Mouse (Mus musculus): ENCODE measurements around the gene Plagl2. TPM values are rescaled to one million over a fixed set of nuclear protein-coding genes. Genes with fewer than 3 reads are reported as not detected.

Plagl2 gene
- total RNA-seq, 2 experiments from 2014 or later = 5.7 to 43.8 TPM

DNA sequence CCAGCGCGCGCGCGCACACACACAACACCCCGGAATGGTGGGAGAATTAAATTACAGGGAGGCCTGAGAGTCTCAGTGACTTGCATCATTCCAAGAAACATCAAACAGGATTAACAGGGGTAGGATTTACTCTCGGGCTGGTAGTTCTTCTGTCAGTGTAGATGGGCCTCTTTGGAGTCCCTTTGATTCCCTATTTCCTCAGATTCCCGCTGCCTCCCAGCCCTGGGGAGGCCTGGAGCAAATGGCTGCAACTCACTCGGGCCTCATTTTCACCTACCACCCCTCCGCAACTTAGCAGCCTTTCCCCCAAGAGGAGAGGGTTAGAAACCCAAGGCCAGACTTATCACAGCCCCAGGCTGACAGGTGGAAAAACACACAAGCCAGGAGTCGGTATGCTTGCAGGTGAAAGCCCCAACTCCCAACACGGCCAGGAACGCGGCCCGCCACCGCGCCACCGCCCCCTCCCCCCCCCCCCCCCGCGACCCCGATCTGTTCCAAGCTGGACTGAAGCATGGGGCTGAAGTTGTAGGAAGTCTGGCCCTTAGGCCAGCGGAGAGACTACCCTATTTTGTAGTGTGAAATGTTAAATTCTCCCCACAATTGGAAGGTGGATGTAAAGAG lies 1.3 kb downstream of the Plagl2 start:
- ATAC-seq (ENCODE audit: poor library complexity, severe bottlenecking) = no peak

DNA sequence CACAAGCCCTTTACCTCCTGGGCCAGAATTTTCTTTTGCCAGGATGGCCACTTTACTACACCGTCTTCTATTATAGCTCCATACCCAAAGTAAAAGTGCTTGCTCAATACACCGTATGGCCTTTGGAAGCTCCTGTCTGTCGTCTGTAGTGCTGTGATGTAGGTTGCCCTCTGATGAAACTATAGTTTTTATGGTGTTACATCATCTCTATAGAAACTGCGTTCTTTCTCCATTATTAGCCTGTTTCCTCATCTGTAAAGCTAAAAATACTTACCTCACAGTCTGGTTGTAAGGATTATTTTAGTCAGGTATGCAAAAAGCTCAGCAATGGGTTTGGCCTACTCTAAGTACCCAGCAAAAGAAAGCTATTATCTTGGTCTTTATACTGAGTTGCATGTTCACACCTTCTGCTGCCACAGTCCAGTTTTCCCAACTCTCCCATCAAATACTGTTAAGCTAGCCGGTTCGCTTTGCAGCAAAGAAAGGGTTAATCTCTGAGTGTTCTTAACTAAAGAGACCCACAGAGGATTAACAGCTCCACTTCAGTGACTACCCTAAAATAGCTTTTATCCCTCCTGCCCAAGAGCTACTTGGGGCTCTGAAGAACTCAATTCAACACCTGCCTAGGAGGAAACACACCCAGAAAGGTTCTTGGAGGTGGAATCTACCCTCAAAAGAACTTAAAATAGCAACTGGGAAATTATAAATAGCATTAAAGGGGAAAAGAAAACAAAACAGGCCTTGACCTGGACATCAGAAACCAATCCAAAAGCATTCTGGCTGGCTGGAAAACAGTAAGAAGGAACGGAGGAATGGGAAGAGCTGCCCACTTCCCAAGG lies 2.0 kb downstream of the Plagl2 start:
- peak; percentile 51 for ATAC-seq (ENCODE audit: poor library complexity, severe bottlenecking)

DNA sequence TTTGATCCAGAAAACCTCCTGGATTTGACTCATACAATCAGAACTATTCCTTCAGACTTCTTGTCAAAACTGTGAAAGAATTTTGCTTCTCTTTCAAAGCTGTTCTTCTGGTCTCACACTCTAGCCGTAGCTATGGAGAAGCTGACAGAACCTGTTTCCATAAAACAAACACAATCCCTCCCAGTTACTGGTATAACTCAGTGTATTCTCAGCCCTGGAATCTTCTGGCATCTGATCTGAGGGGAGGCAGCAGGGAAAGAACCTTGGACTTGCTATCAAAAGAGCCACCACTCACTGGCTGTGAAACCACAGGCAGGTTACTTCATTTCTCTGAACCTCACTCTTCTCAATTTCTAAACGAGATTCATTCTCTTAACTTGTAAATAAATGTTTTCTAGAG lies 2.8 kb downstream of the Plagl2 start:
- no peak for ATAC-seq (ENCODE audit: poor library complexity, severe bottlenecking)

DNA sequence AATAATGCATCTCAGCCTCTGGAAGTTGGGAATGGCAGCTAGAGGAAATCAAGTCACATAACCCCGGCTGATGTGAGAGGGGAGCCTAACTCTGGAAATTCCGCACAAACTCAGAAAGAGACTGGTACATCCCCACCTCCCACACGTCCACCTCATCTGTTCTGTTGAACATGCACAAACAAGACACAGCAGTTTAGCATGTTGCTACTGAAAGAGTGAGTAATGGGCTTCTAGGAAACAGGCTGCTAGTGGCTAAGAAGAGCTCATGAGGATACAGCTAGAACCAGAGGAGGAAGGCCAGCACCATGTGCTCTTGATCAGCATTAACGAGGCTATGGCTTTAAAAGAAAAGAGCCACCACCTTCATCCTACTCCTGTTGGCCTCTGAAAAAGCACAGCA lies 3.3 kb downstream of the Plagl2 start:
- ATAC-seq (ENCODE audit: poor library complexity, severe bottlenecking) = no peak

DNA sequence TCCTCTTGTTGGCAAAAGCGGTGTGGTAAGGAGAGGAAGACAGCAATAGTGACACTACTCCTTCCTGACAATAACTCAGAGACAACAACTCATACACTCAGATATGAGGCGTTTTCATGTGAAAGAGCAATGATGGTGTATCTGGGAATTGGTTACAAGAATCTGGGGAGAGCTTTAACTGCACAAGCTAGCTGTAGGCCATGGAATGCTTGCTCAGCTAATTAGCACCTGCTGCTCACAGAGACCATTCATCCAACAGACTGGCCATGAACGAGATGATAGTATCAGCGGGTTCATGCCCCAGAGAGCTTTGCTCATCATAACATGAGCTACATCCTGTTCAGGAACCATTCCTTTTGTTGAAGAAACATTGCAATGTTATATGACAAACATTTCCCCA lies 4.0 kb downstream of the Plagl2 start:
- ATAC-seq (ENCODE audit: poor library complexity, severe bottlenecking) = no peak

DNA sequence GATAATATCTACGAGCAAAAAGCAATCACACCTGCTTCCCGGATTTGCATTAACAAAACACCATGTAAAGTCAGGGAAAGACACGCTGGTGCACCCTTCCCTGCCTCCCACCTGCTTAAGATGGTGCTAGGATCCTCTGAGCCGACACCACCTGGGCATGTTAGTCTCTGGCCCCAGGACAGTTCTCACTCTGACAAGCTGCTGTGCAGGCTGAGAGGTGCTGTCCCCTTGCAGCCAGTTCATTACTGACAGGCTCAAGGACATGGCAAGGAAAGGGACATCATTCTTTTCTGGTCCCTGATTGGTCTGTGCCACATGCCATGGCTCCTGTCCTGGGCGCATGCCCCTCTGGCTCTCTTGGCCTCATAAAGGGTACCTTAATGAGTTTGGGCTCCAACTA lies 12.7 kb downstream of the Plagl2 start:
- no peak for ATAC-seq (ENCODE audit: poor library complexity, severe bottlenecking)

DNA sequence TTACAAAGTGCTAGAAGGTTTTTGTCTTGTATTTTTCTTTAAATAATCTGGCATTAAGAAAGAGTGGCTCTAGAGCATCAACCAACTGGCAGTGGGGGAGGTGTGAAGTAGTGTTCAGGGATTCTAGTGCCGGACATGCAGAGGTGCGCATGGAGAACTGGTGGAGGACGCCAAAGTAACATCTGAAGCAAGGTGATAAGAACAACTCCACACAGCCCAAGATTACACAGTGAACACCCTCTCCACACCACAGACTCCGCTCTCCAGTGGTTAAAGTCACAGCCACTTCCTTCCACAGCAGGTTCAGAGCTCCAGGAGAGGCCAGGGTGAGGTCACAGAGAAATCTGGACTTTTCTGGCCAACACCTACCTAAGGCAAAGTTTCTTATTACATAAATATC lies 13.3 kb downstream of the Plagl2 start:
- ATAC-seq (ENCODE audit: poor library complexity, severe bottlenecking) = no peak

DNA sequence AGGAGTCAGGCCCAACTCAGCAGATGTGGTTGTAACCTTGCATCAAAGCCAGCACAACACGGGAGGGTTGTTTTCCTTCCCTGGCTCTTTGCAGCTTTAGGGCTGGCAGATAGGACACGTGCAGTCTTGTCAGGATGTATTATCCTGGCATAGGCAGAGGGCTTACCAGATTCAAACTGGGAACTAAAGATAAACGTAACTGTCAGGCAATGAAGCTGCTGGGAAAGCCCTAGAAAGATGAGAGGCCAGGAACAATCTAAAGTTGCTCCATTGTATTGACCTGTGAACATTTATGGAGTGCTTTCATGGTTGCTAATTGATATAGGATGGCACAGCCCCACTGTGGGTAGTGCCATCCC lies 15.7 kb downstream of the Plagl2 start:
- peak; percentile 13; the same call in 1 of the 2 replicates for ATAC-seq (ENCODE audit: poor library complexity, severe bottlenecking)

DNA sequence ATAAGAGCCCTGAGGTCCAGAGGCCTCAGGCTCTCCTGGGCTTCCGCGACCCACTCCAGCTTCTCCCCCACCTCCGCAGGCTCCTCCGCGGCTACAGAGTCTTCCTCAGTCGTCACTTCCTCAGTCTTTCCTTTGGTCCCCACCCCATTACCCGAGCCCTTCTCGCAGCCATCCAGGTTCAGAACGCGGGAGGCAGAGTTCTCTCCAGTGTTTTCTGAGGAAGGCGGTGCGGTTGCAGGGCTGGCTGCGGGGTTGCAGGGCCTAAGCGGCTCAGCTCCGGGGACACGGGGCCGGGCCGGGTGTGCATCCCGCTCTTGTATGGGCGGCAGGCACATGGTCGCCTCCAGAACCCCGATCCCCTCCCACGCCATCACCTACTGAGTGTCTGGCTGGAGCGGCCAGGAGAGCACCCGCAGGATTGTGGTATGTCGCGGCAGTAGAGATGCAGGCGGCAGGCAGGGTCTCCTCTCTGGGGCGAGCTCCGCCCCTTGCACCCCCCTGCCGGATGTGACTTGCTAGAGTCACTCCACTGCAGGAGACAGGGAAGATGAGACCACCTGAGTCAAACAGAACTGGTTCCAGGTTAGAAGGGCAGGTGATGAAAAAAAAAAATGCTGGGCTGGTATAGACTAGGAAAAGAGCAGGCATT lies 16.2 kb downstream of the Plagl2 start, which contains the start of gene Tspyl3:
TSS of gene Tspyl3 (minus strand) at position 496 of the 649 bp plus-strand sequence.
- ATAC-seq (ENCODE audit: poor library complexity, severe bottlenecking) = peak; percentile 83

DNA sequence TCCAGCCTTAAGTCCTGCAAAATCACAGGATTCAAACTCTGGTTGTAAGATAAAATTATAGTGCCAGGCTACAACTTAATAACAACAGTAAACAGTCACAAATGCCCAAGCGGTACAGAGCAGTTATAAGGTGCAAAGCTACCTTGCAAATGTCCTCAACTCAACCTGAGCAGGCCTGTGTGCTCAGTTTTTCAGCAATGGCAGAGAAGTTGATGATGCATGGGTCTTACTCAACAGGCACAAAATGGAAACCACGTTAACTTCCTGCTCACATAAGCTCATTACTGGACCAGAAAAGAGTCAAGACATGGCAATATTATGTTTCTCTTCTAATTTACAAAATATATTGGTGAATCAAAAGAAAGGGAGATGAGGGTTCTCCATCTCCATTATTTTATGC lies 18.7 kb downstream of the Plagl2 start:
- ATAC-seq (ENCODE audit: poor library complexity, severe bottlenecking) = no peak

DNA sequence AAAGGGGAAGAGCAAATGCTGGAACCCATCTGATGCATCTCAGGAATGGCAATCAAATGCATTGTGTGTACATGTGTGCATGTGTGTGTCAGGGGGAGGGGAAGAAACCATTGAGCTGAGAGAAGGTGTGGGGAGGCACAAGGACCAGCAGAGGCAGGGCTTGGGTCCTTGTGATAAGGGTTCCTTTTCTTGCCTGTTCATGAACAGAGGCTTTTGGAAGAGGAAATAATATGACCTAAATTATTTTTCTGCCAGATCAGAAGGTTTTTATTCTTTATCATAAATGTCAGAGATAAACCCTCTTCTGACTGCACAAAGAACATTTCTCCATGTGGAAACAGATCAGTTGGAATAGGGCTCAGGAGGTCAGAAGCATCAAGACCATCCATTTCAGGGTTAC lies 19.1 kb downstream of the Plagl2 start:
- no peak for ATAC-seq (ENCODE audit: poor library complexity, severe bottlenecking)

DNA sequence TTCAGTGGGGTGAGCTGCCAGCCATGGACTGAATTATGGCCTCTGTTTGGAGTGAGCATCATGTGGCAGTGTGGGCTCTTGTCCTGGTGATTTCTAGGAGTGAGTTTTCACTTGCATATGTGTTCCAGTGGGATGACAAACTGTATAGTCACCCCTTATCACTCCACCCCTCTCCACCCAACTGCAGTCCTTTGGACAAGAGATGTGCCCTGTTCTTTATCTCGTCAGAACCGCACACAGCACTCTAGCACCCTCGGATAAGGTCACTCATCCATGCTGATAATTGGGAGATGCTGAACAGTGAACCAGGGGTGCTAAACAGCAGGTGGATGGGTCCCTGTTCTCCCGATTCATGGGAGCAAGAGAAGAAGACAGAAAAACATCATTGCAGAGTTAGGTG lies 19.6 kb downstream of the Plagl2 start:
- ATAC-seq (ENCODE audit: poor library complexity, severe bottlenecking) = no peak

DNA sequence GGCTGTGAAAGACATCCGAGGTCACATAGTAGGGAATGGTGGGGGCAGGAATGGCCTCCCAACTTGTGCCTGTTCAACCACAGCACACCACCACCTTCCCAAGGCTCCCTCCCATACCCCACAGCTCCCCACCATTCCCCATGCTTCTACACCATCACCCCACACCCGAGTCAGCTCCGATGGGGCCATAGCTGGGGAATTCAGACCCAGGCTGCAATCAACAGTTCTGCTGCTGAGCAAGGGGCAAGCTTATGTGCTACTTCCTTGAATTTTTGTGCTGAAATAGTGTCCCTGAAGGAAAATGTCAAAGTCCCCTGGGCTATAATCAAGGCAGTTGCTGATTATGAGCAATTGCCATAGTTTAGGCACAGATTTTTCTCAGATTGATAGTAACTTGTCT lies 22.7 kb downstream of the Plagl2 start:
- no peak for ATAC-seq (ENCODE audit: poor library complexity, severe bottlenecking)

DNA sequence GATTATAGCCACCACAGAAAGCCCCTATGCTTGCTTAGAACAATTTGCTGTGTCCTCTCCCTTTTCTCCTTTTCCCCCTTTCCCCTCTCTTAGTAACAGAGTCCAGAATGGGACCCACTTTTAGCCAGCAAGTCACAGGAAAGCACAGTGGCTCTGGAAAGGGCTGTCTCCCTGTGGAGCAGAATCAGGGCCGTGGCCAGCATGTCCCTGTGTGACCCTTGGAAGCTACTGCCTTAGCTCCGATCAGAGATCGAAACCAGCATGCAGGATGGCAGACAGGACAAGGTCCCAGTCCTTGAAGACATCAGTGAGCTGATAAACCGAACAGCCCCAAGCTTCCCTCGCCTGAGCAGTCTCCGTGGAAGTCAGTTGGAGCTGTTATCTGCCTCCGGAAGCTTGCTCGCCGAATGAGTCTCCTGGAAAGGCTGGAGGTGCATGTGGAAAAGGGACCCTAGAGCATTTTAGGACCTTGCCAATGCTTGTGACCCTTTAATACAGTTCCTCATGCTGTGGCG lies 23.3 kb downstream of the Plagl2 start:
- ATAC-seq (ENCODE audit: poor library complexity, severe bottlenecking) = no peak

DNA sequence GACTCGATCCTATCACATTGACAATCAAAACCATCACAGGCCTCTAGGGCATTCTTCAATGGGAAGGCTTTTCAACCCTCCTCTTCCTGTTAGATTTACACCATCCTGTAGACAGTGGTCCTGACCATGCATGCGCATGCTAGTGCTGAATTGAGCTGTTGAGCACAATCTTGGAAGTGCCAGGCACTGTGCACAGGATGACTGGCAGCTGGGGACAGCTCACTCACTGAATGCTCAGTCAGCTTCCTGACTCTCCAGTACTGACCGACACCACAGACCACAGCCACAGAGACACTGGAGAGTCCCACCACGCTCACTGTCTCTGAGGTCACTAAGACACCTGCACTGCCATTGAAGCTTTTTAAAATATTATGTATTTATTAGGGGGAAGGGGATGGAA lies 25.8 kb downstream of the Plagl2 start:
- peak; percentile 44 for ATAC-seq (ENCODE audit: poor library complexity, severe bottlenecking)

DNA sequence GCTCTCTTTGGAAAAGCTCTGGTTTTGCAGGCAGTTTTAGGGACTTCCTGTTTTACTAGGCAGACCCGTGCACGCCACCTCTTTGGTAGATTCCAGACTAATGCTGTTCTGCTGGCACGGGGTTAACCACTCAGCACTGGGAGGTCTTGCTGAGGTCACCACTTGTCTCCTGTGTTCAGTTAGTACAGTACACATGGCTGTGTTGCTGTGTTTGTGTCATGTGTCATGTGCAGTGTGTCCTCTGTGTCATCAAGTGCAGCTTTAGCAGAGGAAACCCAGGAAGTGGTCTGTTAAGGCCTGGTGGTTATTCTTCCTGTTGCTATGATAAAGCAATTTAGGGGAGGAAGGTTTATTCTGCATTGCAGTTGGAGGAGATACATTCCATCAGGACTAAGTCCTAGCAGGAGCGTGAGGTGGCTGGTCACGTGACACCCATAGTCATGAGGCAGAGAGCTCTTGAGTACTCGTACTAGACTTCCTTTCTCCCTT lies 26.4 kb downstream of the Plagl2 start:
- ATAC-seq (ENCODE audit: poor library complexity, severe bottlenecking) = peak; percentile 81

DNA sequence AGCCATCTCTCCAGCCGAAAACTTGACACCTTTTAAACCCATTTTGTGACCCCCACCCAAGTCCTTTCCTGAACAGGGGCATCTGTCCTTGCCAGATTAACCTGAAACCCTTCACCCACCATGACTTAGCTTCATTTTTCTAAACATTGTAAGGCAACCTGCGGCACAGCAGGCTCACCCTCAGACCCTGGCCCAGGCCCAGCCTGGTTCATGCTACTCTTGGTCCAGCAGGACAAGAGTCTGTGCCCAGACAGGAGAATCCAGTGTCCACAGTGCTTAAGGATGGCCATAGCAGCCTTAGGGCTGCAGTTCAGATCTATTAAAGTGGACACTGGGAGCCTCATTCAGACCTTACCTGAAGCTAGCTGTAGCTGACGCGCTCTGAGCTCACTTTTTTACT lies 27.9 kb downstream of the Plagl2 start:
- ATAC-seq (ENCODE audit: poor library complexity, severe bottlenecking) = no peak

DNA sequence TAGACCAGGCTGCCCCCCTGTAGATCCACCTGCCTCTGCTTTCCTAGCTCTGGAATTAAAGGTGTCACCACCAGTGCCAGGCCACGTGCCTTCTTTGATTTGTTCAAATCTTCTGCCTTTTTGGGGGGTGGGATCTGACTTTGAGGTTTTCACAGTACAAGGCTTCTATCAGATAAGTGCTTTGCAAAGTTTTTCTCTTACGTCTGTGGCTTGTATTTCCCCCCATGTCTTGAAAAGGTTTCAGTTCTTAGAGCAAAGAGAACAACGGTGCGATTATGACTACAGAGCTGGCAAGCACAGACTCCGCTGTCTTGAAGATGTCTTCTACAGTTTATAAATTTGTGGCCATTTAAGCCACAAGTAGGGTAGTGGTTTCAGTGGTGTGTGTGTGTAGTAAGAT lies 29.8 kb downstream of the Plagl2 start:
- no peak for ATAC-seq (ENCODE audit: poor library complexity, severe bottlenecking)

DNA sequence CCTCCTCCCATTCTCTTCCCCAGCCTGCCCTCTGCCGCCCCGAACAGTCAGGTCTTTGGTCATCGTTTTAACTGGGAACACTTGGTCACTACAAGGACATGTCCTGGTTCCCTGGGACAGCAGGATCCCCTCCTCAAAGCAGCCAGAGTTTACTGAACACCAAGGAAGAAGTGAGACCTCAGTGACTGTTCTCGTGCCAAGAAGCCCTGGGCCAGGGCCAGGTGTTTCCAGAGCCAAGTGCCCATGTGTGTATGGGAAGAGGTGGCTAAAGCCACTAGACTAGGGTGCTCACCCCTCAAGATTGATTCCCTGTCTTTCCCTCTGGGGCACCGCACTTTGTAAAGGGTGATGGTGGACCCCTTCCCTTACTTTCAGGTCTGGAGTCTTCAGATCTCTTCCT lies 31.9 kb downstream of the Plagl2 start:
- ATAC-seq (ENCODE audit: poor library complexity, severe bottlenecking) = no peak

DNA sequence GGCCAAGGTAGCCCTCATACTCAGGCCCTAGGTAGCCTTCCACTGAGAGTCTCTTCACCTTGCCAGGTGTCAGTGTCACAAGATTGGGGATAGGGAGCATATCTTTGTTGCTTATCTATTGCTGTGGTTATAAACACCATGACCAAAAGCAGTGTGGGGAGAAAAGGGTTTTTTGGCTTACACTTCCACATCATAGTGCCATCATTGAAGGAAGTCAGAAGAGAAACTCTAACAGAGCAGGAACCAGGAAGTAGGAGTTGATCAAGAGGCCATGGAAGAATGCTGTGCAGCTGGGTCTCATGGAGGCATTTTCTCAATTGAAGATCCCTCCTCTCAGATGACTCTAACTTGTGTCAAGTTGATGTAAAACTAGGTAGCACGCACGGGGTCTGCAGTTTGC lies 33.1 kb downstream of the Plagl2 start:
- 0 out of 2 replicates have a peak, but pooled peaks have one; percentile 45 for ATAC-seq (ENCODE audit: poor library complexity, severe bottlenecking)

DNA sequence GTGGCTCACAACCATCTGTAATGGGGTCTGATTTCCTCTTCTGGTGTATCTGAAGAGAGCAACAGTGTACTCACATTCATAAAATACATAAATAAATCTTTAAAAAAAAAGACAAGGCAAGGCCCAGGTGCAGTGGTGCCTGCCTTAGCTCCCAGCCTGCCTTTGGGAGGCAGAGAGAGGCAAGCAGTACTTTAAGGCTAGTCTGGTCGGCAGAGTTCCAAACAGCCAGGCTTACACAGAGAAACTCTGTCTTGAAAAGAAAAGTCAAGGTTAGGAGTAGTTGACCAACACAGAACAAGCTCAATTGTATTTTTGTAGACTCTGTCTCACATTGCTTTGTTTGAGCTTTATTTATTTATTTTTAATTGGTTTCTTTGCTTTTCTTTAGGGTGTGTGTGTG lies 38.5 kb downstream of the Plagl2 start:
- no peak for ATAC-seq (ENCODE audit: poor library complexity, severe bottlenecking)

DNA sequence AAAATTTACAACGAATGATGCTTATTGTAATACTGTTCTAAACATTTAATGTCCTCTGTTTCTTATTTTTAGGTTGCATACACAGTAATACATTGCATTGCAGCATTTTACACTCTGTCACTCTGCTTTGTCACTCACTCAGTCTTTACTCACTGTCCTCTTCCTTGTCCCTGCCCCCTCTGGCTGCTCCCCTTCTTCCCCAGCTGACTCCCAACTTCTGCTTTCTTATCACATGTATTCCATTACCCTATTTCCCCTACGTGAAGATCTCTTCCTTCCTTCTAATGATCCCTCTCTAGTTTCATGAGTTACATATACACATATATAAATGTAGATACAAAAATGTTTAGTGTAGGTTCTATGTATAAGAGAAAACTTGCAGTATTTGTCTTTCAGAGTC lies 42.1 kb downstream of the Plagl2 start:
- peak; percentile 97 for ATAC-seq (ENCODE audit: poor library complexity, severe bottlenecking)
